In the genomic region with DNA sequence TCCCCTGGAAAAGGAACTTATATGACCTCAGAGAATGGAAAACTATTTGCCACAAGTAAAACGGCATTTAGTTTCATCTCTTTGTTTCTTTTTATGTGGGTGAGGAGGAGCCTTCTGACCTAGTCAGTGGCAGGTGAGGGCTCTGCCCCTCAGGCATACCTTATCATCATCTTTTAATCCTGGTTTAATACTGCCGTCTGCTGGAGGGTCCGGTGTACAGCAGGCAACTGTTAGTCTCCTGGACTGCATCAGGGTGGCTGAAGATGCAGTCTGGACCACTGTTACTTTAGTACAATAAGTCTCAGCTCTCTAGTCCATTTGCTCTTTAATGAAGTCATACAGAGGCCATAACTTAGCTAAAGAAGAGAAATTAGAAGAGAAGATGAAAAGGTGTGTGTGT, we compare ENCODE assay signal across 8 mouse cellular contexts. TPM values are rescaled to one million over a fixed set of nuclear protein-coding genes. Genes with fewer than 3 reads are reported as not detected.
A peak's percentile ranks its signal among the peaks of the same experiment; 100 is the strongest.
DNase-seq lines count a peak whose midpoint lies in the region; ATAC-seq and TF ChIP-seq lines count a peak whose summit lies in the region.
"Had no signal": no experiment of that assay in that cellular context is flagged by ENCODE, and none has a peak within 500 bp of the region (broad histone marks: within the 10 kb centered on the region; RNA-seq: fewer than 3 reads in every experiment).

No protein-coding gene starts in this region.

- no peaks in the 10 kb centered on the region for H3K27me3 ChIP-seq in lung, postnatal 0 days (replicated peaks; ENCODE audit: insufficient read depth, low read length)

- H3K4me2 ChIP-seq in lung, postnatal 0 days (replicated peaks; ENCODE audit: low read depth, low read length), result no peak overlapping the region

- H3K4me1 ChIP-seq in cortical plate, adult 2 months (ENCODE audit: control insufficient read depth, insufficient read depth, low read length), result no peaks in the 10 kb centered on the region
- H3K4me1 ChIP-seq in lung, postnatal 0 days (ENCODE audit: insufficient read depth, low read depth, low read length), result 0 out of 2 replicates have a peak, but pooled peaks cover 8% of the 10 kb centered on the region

- intact Hi-C loops in heart, postnatal 10 days (cut with DNase I), result loop anchor here (1.0 to 5.0 kb wide), 2 partner anchors 219 to 368 kb away; no protein-coding TSS in a partner anchor

- H3K9ac ChIP-seq in lung, postnatal 0 days (replicated peaks; ENCODE audit: low read depth), result no peak overlapping the region

- WGBS in large intestine, adult 2 months, result 6% methylated on average over 3 of the region's 3 CpGs
- 14% methylated on average over 3 of the region's 3 CpGs for WGBS in lung, postnatal 0 days

- TF ChIP-seq CTCF in cortical plate, adult 2 months (IDR thresholded peaks at IDR 0.05; ENCODE audit: extremely low read depth, insufficient read depth, low read length), result peak; percentile 95
- TF ChIP-seq CTCF in lung, postnatal 0 days (IDR thresholded peaks at IDR 0.05), result peak; percentile 94

- TF ChIP-seq EP300 in lung, postnatal 0 days (IDR thresholded peaks at IDR 0.05), result no peak

- no peak overlapping the region for H3K4me3 ChIP-seq in cortical plate, adult 2 months (ENCODE audit: insufficient read depth, low read length)
- no peak overlapping the region for H3K4me3 ChIP-seq in lung, postnatal 0 days (ENCODE audit: low read depth, low read length)

- H3K9me3 ChIP-seq in lung, postnatal 0 days (ENCODE audit: low read length), result no peaks in the 10 kb centered on the region

- no peak overlapping the region for H3K27ac ChIP-seq in cortical plate, adult 2 months (ENCODE audit: insufficient read depth, low read length)
- H3K27ac ChIP-seq in lung, postnatal 0 days (ENCODE audit: low read length), result no peak overlapping the region

- no peak for TF ChIP-seq POLR2A in cortical plate, adult 2 months (IDR thresholded peaks at IDR 0.05; ENCODE audit: extremely low read depth, insufficient read depth, low read length)

- H3K36me3 ChIP-seq in lung, postnatal 0 days (ENCODE audit: insufficient read depth, low read length), result no peaks in the 10 kb centered on the region

- peak; percentile 56 to 66 for DNase-seq in CD8-positive naive resting alpha-beta T cell, adult 2 months (ENCODE audit: low read depth in 2 of 2, low spot score in 2 of 2)
- DNase-seq in NIH3T3 (ENCODE audit: low read depth), result peak; percentile 78
- DNase-seq in heart, postnatal 10 days, result peak; percentile 65 to 80
- peak; percentile 35 for DNase-seq in large intestine, adult 2 months (ENCODE audit: low read depth, low spot score)
- DNase-seq in lung, postnatal 0 days (ENCODE audit: low spot score), result peak; percentile 77
- peak; percentile 83 for DNase-seq in retina, embryonic 14.5 days (ENCODE audit: low spot score)

- ATAC-seq in lung, postnatal 0 days, result peak; percentile 51

RNA-seq across cellular contexts. Expression of gene Gcm1, which starts 26.9 kb away (rescaled TPM):
- not detected in 2 replicates for polyA plus RNA-seq in cortical plate, adult 2 months (2012; rRNA removed)
- not detected for total RNA-seq in heart, postnatal 10 days (2021)
- polyA plus RNA-seq in large intestine, adult 2 months (2012; rRNA removed), result not detected in 2 replicates
- polyA plus RNA-seq in lung, postnatal 0 days (2015; fragmentation: Nextera tagmentation; extraction: Ambion mirVana), result 0.14 TPM in 2 replicates
- polyA plus RNA-seq: stomach, embryonic 16.5 days had no signal
